Mouse (Mus musculus): ENCODE measurements around the gene Kcns1.
"Not testable (repeated sequence)": the region's sequence is repeated elsewhere in the genome, so short reads cannot be mapped to it uniquely, and the experiment has no call there.

Gene Kcns1

DNA sequence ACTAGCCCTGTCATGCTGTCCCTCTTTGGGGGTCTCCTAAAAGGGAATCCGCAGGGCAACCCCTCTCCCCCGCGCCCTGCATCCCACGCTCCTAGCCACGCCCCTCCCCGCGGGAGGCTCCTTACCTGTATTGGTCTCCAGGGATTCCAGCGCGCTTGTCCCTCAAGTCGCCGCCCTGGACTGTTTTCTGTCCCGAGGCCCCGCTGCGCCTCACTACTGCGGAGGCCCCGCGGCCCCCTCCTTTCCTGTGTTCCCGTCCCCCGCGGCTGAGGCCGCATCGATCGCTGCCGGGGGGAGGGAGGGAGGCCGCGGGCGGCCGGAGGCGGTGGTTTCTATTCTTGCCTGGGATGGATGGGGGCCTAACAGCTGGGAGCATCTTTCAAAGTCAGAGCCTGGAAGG, at the start of gene Kcns1:
Gene Kcns1, minus strand, starts transcription at position 212 of the 400 bp plus-strand sequence.
- no peak for DNase-seq

DNA sequence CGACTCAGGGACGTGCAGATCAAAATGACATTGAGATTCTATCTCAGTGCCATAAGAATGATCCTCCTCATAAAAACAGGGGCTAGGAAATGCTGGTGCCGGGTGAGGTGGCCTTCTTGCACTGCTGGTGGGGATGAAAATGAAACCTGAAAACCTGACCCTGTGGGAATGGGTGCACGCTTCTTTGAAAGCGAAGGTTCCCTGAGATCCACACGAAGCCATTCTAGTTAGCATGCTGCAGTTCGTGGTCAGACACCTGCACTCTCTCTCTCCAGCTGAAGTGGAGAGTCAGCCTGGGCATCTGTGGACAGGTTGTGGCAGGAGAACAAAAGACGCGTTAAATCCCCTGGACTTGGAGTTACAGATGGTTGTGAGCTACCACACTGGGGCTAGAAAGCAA, 48.4 kb upstream of the Kcns1 start:
- no peak for DNase-seq

DNA sequence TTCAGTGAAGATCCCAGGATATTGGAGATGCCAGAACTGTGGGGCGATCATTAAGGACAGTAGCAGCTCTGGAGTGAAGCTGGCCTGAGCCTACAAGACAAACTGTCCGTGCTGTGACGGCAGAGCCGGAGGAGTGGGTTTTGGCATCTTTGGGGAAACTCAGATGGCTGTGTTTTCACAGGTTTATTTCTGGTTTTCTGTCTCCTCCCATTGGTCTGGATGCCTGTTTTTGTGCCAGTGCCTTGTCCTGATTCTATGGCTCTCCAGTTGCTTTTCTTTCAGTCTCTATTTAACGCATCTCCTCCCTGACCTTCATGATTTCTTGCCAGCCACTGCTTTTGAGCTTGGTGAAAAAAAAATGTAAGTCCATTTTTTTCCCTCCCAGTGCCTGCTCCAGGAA, 41.8 kb upstream of the Kcns1 start:
- no peak for DNase-seq

DNA sequence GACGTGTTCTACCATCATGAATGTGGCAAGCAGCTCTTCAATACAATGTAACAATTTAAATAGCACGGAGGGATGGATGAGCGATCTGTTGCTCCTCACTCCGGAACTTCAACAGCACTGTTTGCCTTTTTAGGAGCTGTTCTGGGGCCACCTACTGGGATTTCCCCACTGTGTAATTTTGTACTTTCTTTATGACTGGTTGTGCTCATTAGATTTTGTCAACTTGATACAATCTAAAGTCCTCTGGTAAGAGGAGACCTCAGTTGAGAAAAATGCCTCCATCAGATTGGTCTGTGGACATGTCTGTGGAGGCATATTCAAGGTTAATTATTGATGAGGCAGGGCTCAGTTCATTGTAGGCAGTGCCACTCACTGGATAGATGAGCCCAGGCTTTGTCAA, 40.0 kb upstream of the Kcns1 start:
- DNase-seq: no peak

DNA sequence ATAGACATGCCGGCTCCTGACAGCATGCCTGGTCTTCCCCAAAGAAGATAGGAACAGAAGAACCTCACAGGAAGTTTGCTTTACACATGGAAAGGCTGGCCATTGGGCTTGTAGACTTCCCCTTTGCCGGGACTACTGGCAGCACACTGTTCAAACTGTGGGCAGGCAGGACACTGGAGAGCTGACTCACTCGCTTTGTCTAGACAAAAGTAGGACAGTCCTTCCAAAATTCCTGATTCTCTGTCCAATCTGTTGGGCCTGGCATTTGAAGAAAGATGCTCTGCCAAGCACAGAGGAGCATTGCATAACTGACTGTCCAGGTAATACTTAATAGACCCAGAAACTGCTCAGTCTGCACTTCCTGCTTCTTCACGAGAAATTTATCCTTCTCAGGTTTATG, 35.8 kb upstream of the Kcns1 start:
- peak; percentile 84 for DNase-seq

DNA sequence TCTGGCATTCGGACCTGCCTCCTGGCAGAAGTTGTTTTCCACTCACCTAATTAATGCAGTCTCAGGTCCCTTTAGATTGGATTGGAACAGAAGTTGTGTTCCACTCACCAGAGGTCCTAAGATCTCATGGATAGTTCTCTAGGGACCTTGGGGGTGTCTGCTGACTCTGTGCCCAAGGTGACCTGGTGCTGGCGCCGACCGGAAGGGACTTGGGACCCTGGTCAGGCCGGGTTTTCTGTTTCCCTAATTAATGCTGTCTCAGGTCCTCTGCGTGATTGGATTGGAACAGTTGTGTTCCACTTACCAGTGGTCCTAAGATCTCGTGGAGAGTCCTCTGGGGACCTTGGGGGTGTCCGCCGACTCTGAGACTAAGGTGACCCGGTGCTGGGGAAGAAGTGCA, 35.1 kb upstream of the Kcns1 start:
- DNase-seq: not testable (repeated sequence)

DNA sequence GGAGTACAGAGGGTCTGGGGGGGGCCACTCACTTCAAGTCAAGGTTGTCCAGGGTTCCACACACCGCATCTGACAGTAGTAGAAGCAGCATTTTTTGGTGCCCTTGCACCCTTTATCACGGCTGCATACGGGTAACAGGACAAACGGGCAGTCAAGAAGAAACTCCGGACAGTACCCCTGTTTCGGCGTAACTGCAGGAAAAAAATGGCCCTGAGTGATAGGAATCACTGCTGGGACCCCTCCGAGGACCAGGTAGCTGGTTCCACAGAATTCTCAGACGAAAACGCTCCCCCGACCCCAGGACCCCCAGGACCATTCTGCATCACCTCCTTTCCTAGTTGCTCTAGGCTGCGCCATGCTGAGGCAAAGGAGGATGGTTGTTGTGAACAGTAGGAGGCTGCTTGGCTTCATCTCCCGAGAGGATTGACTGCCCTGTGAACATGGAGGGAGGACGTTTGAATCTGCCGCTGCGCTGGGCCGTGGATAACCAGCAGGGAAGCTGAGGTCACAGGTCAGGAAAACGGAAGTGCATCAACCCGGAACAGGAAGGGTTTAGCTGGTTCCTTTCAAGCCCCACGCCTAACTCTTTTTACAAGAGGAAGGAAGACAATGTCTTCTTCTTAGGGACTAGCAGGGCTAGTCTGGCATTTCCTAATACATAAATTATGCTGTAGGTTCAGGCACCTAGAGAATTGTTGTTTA, 28.9 kb upstream of the Kcns1 start, which contains the start of gene Wfdc15a:
Gene Wfdc15a, minus strand, starts transcription at position 505 of the 702 bp plus-strand sequence.
- DNase-seq: no peak

DNA sequence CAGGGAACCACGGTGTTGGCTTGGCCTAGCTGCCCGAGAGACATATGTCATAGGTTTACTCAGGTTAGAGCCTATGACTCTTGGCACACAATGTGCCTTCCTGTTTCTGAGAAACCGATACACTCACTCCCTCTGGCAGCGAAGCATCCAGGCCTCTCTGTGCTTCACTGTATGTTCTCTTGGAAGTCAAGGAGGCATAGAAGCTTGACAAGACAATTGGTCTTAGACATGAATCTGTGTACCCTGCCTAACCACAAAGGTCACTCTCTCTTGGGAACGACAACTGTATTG, 25.7 kb upstream of the Kcns1 start:
- DNase-seq: no peak

DNA sequence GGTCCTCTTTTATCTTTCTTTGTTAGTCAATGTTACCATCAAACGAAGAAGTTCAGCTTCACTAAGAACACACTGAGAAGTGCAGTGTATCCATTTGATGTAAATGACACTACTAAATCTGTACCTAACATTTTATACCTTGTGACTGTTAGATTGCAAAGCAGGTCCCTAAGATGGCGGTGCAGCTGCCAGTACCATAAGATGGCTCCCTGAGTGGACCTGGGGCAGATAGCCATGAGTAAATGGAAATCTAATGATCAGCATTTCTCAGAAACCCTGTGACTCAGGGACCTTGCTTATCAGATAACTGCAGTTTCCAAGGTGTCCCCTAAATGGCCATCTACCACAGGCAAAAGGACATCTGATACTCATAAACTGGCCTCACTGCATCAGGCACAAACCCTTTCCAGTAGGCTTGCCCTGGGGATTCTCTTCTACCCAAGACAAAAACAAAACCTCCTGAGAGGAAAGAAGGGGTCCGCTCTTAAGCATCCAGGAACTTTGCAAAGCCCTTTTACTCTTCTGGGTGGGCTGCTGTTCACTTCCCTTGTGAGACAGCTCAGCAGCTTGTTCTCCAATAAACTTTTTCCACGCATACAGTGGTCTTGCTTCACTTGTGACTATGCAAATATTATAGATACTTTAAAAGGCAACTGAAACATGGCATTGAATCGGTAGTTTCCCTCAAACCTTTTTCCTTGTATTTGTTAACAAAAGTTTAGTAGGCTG, 25.2 kb upstream of the Kcns1 start:
- DNase-seq: no peak

DNA sequence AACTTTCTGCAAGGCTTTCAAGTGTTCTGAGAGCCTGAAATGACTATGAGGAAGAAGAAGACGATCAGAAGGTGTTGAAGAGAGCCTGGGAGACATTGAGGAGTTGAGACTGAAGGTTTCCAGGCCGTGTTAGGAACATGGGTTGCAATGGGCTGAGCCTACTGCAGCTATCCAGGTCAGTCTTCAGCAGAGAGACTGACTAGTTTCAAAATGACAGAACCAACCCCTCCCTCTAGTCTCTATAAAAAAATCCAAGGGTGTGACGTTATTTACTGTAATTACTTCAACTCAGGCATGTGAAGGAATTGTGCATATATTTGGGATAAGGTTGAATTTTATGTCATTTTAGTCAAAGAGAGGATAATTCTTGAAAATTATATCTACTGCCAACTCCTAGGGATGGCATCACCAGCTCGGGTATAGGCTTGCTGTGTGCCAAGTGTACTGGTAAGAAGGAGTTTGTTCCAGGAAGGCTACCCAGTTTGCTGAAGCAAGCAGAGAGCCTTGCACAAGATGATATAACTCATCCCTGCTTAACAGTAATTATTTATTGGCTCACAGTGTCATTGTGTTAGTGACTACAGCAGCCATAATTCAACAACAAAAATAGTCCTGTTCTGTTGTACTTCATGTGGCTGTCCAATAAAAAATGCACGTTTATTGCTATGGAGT, 24.2 kb upstream of the Kcns1 start:
- DNase-seq: no peak

DNA sequence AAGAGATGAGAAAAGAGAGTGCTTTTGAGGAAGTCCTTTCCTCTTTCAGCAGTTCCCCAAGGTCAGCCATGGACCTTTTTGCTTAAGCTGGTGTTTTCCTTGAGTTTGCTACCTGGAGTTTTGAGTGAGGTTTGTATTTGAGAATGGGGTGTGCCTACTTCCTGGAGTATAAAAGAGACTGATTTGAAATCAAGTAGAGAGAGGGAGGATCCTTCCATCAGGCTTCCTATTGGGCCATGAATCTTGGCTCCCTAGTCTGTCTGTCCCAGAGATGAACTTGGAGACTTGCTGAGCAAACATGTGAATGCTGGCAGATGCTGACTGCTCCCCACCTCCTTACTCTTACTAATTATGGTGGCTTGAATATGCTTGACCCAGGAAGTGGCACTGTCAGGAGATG, 21.4 kb upstream of the Kcns1 start:
- no peak for DNase-seq

DNA sequence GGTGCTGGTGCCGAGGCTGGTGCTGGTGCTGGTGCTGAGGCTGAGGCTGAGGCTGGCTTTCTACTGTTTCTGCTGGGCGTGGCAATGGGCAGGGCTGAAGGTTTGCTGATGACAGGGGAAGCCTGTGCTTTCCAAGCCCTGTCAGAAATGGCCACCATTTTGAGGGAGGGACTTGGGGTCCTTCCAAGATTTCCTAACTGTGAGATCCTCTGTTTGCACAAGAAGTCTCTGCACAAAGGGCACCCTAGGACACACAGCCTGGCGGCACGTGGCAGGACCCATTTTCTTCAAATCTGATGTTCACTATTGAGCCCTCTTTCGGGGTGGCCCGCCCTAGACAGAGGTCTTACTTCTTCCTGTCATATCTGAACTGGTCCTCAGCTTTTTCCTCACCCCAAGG, 19.7 kb upstream of the Kcns1 start, which contains the start of gene Wfdc12:
Gene Wfdc12, minus strand, starts transcription at position 33 of the 400 bp plus-strand sequence.
- DNase-seq: no peak

DNA sequence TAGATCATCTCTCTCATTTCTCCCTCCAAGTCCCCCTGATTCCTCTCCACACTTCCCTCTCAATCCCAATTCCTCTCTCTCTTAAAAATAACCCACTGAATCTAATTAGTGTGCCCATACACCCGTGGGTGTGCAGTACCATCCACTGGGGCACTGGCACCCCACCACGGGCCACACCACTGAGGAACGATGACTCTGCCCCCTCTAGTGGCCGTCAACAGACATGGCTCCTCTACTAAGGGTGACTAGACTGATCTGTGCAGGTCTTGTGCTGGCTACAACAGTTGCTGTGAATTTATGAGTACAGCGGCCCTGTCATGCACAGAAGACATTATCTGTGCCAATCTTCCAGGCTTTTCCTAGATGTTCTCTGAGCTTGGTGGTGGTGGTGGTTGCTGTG, 17.8 kb upstream of the Kcns1 start:
- no peak for DNase-seq

DNA sequence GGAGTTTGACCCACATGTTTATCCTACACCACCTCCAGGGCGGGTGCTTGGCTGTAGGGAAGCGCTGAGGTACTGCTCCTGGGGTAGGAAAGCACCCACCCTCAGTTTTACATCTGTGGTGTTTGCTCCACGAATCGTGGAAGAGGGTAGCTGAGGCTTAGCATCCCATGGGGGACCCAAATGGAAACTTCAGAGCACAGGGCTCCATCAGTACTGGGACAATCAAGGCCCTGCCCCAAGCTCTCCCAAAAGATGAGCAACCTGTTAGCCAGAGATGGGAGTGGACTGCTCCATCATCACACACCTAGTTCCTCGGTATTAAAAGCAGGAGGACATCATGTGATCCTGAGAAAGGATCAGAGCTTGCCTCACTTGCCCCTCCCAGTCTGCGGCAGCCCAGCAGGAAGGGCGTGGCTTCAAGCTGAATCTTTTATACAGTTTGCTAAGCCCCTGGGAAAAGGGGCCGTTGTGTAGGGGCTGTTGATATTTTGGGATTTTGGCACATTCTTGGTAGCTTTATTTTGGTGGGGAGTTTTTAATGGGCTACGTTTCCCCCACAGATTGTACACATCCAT, 13.3 kb upstream of the Kcns1 start:
- no peak for DNase-seq

DNA sequence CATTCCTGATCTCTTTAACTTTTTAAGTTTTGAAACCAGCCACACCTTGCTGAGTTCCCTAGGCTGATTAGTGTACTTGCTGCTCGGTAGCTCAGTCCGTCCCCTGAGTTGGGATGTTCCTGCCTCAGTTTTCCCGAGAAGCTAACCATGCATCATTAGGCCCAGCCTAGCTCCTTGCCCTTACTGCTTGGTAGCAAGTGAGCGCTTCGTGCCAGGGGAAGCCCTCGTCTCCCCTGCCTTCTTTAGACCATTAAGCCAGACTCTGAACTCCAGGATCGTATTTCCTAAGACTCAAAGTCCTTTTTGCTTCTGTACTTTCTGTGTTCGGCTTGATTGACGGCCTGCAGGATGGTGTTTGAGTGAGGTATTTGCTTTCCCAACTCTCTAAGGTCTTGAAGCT, 12.4 kb upstream of the Kcns1 start:
- DNase-seq: no peak

DNA sequence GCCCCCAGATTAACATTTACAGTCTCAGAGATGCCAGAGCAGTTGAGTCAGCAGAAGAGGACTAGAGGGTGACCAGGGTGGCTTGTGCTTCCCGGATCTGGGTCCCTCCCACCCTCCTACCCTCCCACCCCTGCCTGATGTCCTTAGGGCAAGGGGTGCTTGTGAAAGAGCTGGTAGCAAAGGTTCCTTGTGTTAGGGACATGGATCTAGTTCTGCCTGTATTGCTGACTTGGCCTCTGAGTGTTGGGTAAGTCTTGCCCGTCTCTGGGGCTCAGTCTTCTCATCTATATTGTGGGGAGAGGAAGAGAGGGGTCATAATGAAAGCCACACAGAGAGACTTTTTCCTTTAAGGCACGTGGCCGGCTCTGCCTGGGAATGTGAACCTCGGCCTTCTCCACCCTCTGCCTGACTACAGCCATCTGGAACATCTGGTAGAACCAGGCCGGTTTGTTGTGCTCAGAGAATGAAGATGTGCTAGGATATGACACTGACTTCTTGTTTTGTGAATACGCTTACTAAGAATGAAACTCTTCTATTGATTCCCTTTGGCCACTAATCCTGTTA, 11.9 kb upstream of the Kcns1 start, which contains the start of gene Wfdc5:
Gene Wfdc5, minus strand, starts transcription at position 51 of the 564 bp plus-strand sequence.
- DNase-seq: no peak

DNA sequence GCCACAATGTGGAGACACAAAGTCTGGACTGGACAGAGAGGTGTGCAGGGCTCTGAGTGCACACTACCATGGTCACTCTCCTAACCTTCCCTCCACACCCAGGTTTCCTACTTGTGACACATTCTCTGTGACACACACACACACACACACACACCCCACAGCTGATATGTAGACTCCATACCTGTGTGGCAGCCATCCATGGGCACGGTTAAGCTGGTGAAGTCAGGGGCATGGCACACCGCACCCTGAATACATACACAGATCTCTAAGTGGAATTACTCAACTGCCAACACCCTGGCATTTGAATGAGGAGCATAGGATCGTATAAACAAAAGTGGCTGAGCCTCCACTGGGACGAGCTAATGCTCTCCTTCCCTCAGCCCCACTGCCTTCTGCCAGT, 9.9 kb upstream of the Kcns1 start:
- DNase-seq: no peak

DNA sequence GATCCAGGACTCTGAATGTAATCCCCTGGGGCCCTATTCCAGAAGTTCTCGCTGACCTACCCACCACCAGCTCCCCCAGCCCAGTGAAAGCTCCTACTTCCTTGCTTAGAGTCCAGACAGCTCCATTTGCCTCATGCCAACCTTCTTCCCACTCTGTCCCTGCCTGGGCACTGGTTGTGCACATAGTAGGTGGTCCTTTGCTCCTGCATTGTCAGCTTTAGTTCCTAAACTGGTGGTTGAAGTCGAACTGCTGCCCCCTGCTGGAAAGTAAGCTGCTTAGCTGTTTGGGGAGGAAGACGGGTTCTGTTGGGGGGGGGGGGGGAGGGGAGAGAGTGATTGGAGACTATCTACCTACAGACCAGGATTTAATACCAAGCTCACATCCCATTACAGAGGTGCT, 9.2 kb upstream of the Kcns1 start:
- DNase-seq: no peak

DNA sequence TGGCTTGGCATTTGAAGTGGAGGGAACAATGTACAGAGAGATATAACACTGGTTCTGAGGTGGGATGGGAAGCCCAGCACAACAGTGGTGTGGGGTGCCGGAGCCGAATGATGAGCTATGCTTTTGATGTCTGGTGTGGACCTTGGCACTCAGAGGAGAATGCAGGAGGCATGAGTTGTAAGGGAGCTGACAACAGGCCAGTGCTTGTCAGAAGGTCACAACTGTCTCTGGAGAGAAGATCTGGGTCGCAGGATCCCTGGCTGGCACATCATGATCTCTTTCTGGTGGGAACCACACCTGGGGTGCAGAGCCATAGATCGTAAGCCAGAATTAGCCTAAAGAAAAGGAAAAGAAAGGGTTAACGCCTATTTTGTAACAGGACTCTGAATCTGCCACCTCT, 6.9 kb upstream of the Kcns1 start:
- no peak for DNase-seq

DNA sequence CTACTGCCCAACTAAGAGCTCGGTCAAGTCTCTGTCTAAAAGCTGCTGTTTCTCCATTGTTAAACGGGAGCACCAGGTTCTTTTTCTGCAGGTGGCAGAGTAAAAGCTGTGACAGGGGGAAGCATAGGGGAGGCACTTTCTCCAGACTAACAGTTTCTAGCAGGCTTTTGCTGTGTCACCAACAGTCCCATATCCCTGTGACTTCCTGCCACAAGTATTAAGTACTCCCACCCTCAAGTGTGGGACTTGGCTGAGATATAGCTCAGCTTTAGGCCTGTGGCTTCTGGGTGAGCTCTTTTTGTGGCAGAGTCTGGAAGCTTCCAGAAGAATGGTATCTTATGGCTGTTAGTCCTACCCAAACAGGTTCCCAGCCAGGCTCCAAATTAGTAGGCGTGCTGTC, 4.9 kb upstream of the Kcns1 start:
- DNase-seq: no peak

DNA sequence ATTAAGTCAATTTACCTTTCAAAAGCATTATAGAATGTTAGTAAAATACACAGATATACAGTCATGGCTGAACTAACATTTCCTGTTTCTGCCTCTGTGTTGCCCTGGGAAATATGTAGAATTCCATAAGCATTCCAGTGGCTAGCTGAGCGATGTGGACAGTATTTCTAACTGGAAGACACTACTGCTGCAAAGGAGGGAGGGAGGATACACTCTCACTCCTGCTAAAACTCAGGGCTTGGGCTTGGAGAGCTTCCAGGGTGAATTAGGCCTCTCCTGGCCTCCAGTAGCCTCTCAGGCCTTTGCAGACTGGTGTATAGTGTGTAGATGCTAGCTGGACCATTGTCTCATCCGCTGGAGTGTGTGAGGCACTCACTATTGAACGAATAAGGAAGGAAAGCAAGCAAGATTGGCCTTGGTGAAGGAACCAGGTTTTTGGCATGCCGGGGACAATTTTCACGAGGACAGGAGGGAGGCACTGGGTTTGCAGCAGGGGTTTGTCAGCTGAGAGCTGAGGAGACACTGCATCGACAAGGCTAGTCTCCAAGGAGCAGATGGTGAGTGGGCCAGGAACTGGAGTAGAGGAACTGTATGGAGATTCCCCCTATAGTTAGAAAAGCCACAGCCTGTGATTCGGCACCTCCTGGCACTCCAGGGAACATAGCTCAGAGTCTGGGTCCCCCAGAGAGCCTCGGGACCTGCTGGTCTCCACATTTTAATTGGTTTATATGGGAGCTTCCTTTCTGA, 3.9 kb upstream of the Kcns1 start:
- peak; percentile 30 for DNase-seq

DNA sequence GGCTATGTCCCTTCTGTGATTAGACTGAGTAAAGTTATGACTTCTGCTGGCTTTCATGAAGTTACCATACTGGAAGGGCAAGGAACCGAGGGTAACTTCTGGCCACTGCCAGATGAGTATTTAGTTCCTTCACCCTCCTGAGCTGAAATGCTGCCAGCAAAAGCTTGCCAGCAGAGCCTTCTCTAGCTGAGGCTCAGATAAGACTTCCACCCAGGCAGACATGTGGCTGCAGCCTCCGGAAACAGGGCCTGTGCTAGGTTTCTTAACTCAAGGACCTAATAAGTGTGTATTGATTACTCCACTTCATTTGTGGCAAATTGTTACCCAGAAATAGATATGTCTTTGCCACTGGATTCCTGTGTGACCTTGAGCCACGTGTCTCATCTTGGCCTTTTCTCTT, 2.5 kb upstream of the Kcns1 start:
- no peak for DNase-seq

DNA sequence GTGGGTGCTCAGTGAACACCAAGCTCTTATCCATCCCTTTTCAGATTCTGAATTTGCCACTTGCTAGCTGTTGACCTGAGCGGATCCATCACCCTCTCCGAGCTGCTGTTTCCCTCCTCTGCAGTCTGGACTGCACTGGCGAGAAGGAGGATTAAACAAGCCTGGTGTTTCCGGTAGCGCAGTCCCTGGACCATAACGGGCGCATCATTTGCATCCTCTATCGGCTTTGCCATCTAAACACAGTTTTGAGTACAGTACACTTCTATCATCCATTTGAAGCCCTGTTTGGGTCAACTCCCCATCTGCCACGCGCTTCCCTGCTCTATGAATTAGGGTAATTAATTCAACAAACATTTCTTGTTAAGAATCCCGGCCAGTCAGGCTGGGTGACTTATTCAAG, 587 bp downstream of the Kcns1 start:
- DNase-seq: no peak
